Mouse (Mus musculus): ENCODE measurements at regions not wholly inside any gene's neighbourhood (a gene's known extent, or its start where the extent isn't known, plus 50 kb on each side); places are given as distances from the start of the nearest gene placed in this dataset.

- dilution Hi-C loops (cut with MboI; ENCODE audit: extremely low pct_ligation_motif_present, extremely low pct_unique_long_range_greater_than_20kb, low sequenced_read_pairs): no loop called here
- TF ChIP-seq ZC3H11A (IDR thresholded peaks at IDR 0.05; ENCODE audit: low read depth, low read length): no peak
- TF ChIP-seq MAFK (IDR thresholded peaks at IDR 0.05; ENCODE audit: insufficient replicate concordance, low read length): peak; percentile 81; the same call in 1 of the 2 replicates
Observed at GRCm38 (mm10) chr1:102923150-102923549, 1845.2 kb upstream of the Cdh20 start.

More at GRCm38 (mm10) chr1:102923150-102923549, 1845.2 kb upstream of the Cdh20 start:
- Histone ChIP-seq H3K27ac (ENCODE audit: insufficient read depth, low read depth) (no peak overlapping the region), H3K4me2 (ENCODE audit: insufficient read depth, low read depth, poor library complexity, severe bottlenecking) (no peak overlapping the region), H3K9ac (ENCODE audit: insufficient read depth, low read depth) (no peak overlapping the region), H3K36me3 (replicated peaks in 1 of 2; ENCODE audit: control insufficient read depth in 1 of 2, insufficient read depth in 1 of 2, low read length in 1 of 2) (no peaks in the 10 kb centered on the region), H3K27me3 (replicated peaks) (no peaks in the 10 kb centered on the region), H3K4me3 (replicated peaks in 1 of 3; ENCODE audit: low read depth in 2 of 3, low read length in 2 of 3, poor library complexity in 1 of 3) (no peak overlapping the region), H3K4me1 (ENCODE audit: control insufficient read depth in 1 of 2, insufficient read depth in 2 of 2) (no peaks in the 10 kb centered on the region), H3K9me3 (replicated peaks; ENCODE audit: low read length) (peaks cover 24% of the 10 kb centered on the region), H3K79me2 (replicated peaks; ENCODE audit: control insufficient read depth, extremely low read depth, insufficient read depth, poor library complexity, severe bottlenecking) (no peaks in the 10 kb centered on the region)
- in situ Hi-C loops (cut with MboI; ENCODE audit: low pct_ligation_motif_present, low pct_unique_long_range_greater_than_20kb, low sequenced_read_pairs): no loop called here
- DNase-seq (ENCODE audit: extremely low read depth): no peak

Measured in CH12.LX (cell line).